Mouse (Mus musculus) neutrophil, adult 5-6 weeks (primary cell): ENCODE data around the gene Zfyve28. TPM values are rescaled to one million over a fixed set of nuclear protein-coding genes. Genes with fewer than 3 reads are reported as not detected.

Experiments used
- ATAC-seq: fragments of 151-379, 151-347 bp; 2 replicates; pipeline ENCODE4 v1.8.0; 2017; ENCODE audit warnings: mild to moderate bottlenecking, moderate TSS enrichment; ENCODE audit not compliant: insufficient number of reproducible peaks, poor library complexity, low FRiP score, severe bottlenecking; ENCODE audit errors: extremely low read depth
- total RNA-seq: library from RNA; stranded (forward); fragments of 200-1000 nt; gene quantifications from 2 replicates; pipeline ENCODE4 v1.2.3, GENCODE M21; 2017

Gene Zfyve28
- total RNA-seq, 1 experiment from 2014 or later = 1.7 TPM

- no peak for ATAC-seq
These were observed 58.7 kb downstream of the Zfyve28 start for GRCm38 (mm10) chr5:34229503-34229902.

- no peak for ATAC-seq
These were observed 62.7 kb downstream of the Zfyve28 start for GRCm38 (mm10) chr5:34225516-34225915.

- no peak for ATAC-seq
These were observed 63.7 kb downstream of the Zfyve28 start for GRCm38 (mm10) chr5:34224515-34224914.

GRCm38 (mm10) chr5:34220001-34220400, 68.2 kb downstream of the Zfyve28 start:
- ATAC-seq = no peak

GRCm38 (mm10) chr5:34218672-34219071, 69.6 kb downstream of the Zfyve28 start:
- no peak for ATAC-seq

GRCm38 (mm10) chr5:34217756-34218155, 70.5 kb downstream of the Zfyve28 start:
- ATAC-seq = no peak

- no peak for ATAC-seq
These were observed 72.2 kb downstream of the Zfyve28 start for GRCm38 (mm10) chr5:34216025-34216424.

- ATAC-seq = no peak
These were observed 74.6 kb downstream of the Zfyve28 start for GRCm38 (mm10) chr5:34213659-34214058.

GRCm38 (mm10) chr5:34210279-34210678, 78.0 kb downstream of the Zfyve28 start:
- ATAC-seq = peak; percentile 86

GRCm38 (mm10) chr5:34207503-34207902, 80.7 kb downstream of the Zfyve28 start:
- no peak for ATAC-seq

GRCm38 (mm10) chr5:34205788-34206187, 82.5 kb downstream of the Zfyve28 start:
- ATAC-seq = no peak

- no peak for ATAC-seq
These were observed 83.3 kb downstream of the Zfyve28 start for GRCm38 (mm10) chr5:34204911-34205310.

GRCm38 (mm10) chr5:34202006-34202405, 86.2 kb downstream of the Zfyve28 start:
- ATAC-seq = no peak

GRCm38 (mm10) chr5:34201396-34201795, 86.9 kb downstream of the Zfyve28 start:
- peak; percentile 34; the same call in 1 of the 2 replicates for ATAC-seq

GRCm38 (mm10) chr5:34198615-34199014, 89.6 kb downstream of the Zfyve28 start:
- no peak for ATAC-seq

GRCm38 (mm10) chr5:34197243-34197642, 91.0 kb downstream of the Zfyve28 start:
- no peak for ATAC-seq

GRCm38 (mm10) chr5:34196423-34196822, 91.8 kb downstream of the Zfyve28 start:
- ATAC-seq = peak; percentile 83

GRCm38 (mm10) chr5:34195786-34196185, 92.5 kb downstream of the Zfyve28 start:
- no peak for ATAC-seq

- no peak for ATAC-seq
These were observed 93.1 kb downstream of the Zfyve28 start for GRCm38 (mm10) chr5:34194975-34195662.

- no peak for ATAC-seq
These were observed 93.8 kb downstream of the Zfyve28 start for GRCm38 (mm10) chr5:34194426-34194825.

GRCm38 (mm10) chr5:34191843-34192242, 96.4 kb downstream of the Zfyve28 start:
- no peak for ATAC-seq
